Mouse (Mus musculus) T-cell, adult 2 months (primary cell): ENCODE measurements around the gene Gfod2.

Experiments
- DNase-seq: peaks from one replicate; pipeline ENCODE4 v3.0.0; 2022; ENCODE audit warnings: low spot score

Gfod2 gene

DNA sequence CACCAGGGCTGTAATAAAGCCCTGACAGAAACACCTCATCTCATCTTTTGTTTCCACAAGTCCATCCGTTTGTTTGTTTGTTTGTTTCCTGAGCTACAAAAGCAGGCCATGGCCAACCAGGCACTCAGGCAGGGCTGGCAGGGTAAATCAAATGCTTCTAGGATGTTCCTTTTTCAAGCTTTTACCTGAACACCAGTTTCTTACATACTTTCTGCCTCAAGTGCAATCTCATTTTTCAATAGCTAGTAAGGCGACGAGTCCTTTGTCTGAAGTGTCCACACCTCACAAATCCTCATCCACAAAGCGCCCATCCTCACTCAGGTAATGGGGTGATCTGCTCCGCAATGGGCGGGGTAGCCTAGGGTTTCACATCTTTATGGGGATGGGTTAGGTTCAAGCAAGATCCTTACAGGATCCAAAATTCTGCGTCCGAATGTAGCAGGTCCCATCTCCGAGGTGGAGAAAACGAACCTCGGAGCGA is 628 bp downstream of the Gfod2 start:
- no peak for DNase-seq

DNA sequence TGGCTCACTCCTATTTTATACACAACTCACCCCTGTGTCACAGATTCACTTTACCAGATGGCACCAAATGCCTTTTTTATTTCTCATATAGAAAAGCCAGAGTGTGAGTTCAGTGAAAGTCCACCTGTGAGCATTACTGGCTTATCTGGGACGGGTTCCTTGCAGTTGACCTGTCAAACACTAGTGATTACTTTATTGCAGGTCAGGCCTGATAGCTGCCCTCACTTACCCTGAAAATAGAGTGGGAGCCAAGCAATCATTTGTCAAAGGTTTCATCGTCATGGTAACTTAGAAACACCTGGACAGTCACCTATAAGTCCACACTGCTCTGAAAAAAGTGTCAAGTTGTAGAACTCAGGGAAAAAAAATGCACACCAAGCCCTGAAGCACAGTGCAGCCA is 3.8 kb downstream of the Gfod2 start:
- DNase-seq: no peak

- no peak for DNase-seq
Observed at GRCm38 (mm10) chr8:105753916-105754315, 4.5 kb downstream of the Gfod2 start.

DNA sequence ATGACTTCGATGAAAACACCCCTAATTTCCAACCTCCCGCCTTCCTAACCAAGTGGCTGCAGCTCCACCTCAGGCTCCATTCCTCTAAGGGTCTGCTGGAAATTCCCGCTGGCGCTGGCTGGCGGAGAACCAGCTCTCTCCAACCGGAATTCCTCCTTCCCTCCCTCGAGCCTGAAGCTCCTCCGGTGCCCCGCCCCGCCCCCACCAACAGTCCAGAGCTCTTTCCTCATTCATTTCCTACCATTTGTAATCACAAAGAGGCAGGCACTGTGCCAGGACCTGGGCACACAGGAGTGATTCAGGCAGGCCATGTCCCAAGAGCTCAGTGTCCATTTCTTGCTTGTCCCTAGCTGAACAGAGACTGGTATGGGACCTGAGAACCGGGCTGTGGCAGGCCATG is 7.9 kb downstream of the Gfod2 start:
- no peak for DNase-seq

DNA sequence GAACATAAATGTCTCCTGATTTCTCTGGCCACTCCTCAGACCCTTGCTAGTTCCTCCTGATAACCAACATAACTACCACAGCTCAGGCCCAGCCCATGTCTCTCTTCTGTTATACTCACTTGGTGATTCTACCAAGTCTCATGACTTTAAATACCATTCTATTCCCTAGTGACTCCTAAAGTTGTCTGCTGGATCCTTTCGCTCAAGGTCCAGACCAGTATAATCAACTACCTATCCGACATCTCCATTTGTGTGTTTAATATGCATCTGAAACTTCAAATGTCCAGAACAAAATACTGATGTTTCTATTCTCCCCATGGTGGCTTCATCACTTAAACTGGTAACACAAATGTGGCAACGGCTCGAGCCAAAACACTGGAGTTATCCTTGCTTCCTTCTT is 15.2 kb downstream of the Gfod2 start:
- DNase-seq: no peak

DNA sequence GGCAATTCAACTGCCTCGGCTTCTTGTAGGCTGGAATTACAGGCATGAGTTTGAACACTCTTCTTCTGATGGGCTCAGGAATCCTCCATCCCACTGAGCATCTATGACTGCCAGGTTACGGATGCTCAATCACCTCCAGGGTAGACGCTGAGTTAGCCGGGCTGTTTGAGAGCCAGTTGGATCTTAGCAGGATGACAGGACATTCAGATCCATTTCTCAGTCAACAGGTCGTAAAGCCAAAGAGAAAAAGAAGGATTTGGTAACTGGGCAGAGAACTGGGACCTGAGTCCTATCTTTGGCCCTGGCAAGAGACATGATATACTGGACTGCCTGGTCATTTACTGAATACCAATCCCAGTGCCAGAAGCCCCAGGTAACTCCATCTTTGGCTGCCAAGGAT is 19.2 kb downstream of the Gfod2 start:
- no peak for DNase-seq

- no peak for DNase-seq
Observed at GRCm38 (mm10) chr8:105732186-105732585, 26.3 kb downstream of the Gfod2 start.

- peak; percentile 61 for DNase-seq
Observed at GRCm38 (mm10) chr8:105727397-105728124, 30.9 kb downstream of the Gfod2 start.

- no peak for DNase-seq
Observed at GRCm38 (mm10) chr8:105725726-105726125, 32.7 kb downstream of the Gfod2 start.

GRCm38 (mm10) chr8:105722861-105723260 is 35.6 kb downstream of the Gfod2 start:
- DNase-seq: no peak

GRCm38 (mm10) chr8:105719637-105720036 is 38.8 kb downstream of the Gfod2 start:
- no peak for DNase-seq

DNA sequence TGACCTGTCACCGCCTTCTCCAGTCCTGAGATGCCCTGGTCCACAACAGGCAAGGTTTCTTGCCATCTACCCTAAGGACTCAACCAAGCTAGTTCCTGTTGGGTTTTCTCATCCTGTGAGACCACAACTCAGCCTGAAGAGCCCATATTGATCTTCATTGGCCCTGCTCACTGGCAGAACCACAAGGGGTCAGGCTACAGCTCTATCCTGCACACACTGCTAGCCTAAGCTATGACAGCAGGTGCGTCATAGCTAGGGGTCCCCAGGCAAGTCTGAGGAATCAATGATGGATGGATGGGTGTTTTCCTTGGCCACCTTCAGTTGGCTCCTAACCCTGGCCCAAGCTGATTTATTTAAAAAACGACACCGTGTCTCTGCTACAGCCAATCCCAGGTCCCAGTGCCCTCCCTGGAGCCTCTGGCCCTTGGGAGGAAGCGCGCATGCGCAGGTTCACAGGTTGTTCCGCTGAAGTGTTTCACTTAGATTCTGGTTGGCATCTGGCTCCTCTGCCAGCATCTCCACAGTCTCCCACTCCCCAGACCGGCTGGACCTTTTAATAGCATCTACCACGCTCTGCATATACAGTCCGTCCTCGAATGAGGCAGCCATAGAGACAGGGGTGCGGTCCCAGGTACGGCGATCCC is 42.0 kb downstream of the Gfod2 start:
- DNase-seq: no peak

DNA sequence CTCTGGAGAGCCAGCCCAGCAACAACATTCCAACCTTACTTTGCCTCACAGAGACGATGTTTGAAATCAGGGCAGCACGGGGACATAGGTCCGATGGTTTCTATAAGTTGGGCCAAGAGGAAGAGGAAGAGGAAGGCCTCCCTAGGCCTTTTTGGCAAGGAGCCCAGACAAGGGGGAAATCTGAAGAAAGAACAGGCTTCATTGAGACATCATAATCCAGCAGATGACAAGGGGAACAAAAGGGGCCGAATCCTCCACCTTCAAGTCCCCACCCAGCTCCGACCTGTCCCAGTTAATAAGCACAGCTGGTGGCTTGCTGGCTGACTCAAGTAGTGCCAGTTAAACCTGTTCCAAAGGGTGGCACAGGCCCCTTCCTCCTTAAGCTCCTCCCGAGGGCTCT is 43.4 kb downstream of the Gfod2 start:
- DNase-seq: no peak

GRCm38 (mm10) chr8:105714139-105714538 is 44.3 kb downstream of the Gfod2 start:
- DNase-seq: peak; percentile 86

DNA sequence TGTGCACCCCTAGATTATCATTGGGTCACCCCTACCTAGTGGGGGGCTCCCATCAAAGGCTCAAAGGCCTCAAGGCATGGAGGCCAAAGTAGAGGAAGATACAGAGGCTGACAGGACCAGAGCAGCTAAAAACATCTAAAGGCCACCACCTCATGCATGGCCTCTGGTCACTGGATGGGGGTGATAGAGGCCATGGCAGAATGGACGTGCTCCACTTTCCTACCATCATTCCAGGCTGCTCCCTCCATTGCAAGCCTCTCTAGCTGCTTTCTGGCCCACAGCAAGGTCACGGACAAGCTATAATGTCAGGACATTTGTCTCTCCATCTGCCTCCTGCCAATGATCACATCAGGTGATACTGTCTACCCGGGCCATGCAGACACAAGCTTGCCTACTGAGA is 46.2 kb downstream of the Gfod2 start:
- no peak for DNase-seq

- no peak for DNase-seq
Observed at GRCm38 (mm10) chr8:105709317-105709716, 49.1 kb downstream of the Gfod2 start.

DNA sequence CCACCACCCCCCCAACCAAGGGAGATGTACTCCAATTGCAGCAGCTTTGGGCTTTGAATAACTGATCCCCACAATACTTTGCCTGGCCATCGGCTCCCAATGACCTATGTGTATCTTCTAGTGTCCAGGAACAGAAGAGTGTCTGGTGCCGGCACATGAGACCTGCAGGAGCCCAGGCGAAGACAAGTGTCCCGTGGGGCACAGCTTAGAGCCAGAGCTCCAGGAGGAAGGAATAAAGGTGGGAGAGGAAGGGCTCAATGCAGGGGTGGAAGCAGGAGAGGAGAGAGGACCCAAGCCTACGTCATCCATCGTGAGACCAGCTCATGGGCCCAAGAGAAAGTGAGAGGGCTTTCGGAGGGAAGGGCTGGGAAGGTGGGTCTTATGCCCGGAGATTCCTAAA is 49.8 kb downstream of the Gfod2 start:
- DNase-seq: no peak

- peak; percentile 84 for DNase-seq
Observed at GRCm38 (mm10) chr8:105707498-105708403, 50.7 kb downstream of the Gfod2 start, which contains the start of the genes 4933405L10Rik and Enkd1. TSS of gene 4933405L10Rik (plus strand) at chr8:105707655. TSS of gene Enkd1 (minus strand) at chr8:105708210.

DNA sequence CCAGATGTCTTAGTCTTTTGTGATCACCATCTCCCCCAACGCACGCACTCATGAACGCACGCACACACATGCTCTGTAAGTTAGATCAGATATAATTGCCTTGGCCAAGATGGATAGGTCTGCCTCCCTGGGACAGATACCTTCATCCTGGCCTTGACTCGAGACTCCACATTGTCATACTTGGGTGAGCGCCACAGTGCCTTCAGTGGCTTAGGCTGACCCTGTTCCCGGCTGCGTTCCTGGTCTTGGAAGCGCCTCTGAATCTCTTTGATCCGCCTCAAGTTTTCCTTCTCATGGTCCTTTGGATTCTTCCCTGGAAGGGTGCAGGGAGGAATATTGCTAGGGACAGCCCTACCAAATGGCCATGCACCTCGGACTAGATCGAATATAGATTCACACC is 52.0 kb downstream of the Gfod2 start:
- DNase-seq: no peak

- DNase-seq: no peak
Observed at GRCm38 (mm10) chr8:105704955-105705354, 53.5 kb downstream of the Gfod2 start.

DNA sequence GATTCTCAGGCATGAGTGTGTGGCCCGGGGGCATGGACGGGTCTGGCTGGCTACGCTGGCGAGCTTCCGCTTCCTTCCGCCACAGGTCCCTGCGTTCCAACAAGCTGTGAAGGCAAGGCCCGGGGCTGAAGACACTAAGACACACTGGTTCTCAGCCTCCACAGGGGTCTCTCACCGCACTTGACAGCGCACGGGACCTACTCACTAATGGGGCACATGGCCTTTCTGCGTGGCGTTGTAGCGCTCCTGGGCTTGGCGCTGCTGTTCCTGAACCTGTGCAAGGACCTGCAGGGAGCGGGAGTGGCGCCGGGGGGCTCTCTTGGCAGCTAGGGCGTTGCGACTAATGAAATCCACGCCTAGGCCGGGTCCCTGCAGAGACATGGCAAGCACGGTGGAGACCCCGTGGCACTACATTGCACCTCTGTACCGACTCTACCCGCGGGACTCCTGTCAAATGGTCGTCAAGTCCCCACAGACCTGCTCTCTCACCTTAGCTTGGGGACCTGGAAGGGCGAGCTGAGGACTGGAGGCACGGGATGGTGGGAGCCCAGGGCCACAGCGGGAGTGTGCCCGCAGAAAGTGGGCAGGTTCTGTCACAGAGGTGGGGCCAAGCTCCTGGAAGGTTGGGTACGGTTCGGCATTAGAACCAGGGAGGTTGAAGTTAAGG is 54.2 kb downstream of the Gfod2 start:
- DNase-seq: no peak
